Mouse (Mus musculus): ENCODE measurements around the gene Magea6. TPM values are rescaled to one million over a fixed set of nuclear protein-coding genes. Genes with fewer than 3 reads are reported as not detected.
"Not testable (repeated sequence)": the region's sequence is repeated elsewhere in the genome, so short reads cannot be mapped to it uniquely, and the experiment has no call there.

Magea6 gene
- total RNA-seq (2021) = not detected

DNA sequence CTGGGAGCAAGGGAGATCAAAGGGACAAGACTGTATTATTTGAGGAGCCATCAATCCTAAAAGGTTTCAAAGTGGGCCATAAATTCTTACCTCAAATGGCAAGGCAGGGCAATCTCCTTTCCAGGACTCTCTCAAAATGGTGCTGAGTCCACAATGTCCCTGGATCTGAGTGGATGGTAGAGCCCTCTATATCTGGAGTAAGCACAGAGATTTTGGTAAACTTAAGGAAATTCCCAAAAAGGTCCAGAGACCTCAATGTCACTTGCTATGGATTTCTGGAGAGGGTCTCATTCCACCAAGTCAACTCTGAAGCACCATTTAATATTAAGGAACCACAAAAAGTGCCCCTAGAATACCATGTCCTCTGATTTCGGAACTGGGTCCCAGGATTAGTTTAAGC lies at the start of gene Magea6:
Magea6 (minus strand) TSS at position 101 of the 400 bp plus-strand sequence.
- intact Hi-C loops (cut with DNase I); DNase-seq (ENCODE audit: low spot score in 2 of 2): not testable (repeated sequence)

GRCm38 (mm10) chrX:154949405-154949804 lies 13.6 kb upstream of the Magea6 start, which contains the start of gene Magea3:
TSS of gene Magea3 (minus strand) at chrX:154949505.
- intact Hi-C loops (cut with DNase I); DNase-seq (ENCODE audit: low spot score in 2 of 2): not testable (repeated sequence)

GRCm38 (mm10) chrX:154890167-154890566 lies 45.6 kb downstream of the Magea6 start, which contains the start of gene Cldn34b1:
TSS of gene Cldn34b1 (minus strand) at chrX:154890267.
- intact Hi-C loops (cut with DNase I); DNase-seq (ENCODE audit: low spot score in 2 of 2): not testable (repeated sequence)

Other genes with a start within 250 kb of the Magea6 start
- gene Cldn34b1, start 45.7 kb downstream of the Magea6 start, total RNA-seq (2021) = not detected
- gene Magea3, start 13.5 kb upstream of the Magea6 start, total RNA-seq (2021) = not detected
- gene Magea8, start 59.9 kb upstream of the Magea6 start, total RNA-seq (2021) = not detected
- gene Magea5, start 127.2 kb upstream of the Magea6 start, total RNA-seq (2021) = not detected
- not detected for gene Magea1, start 153.8 kb upstream of the Magea6 start, total RNA-seq (2021)
- not detected for gene Magea2, start 157.7 kb upstream of the Magea6 start, total RNA-seq (2021)
- gene Cldn34b2, start 192.4 kb upstream of the Magea6 start, total RNA-seq (2021) = not detected